Mouse (Mus musculus) left cerebral cortex, postnatal 4 days (tissue): ENCODE data around the gene Cdh4. TPM values are rescaled to one million over a fixed set of nuclear protein-coding genes. Genes with fewer than 3 reads are reported as not detected.
A peak's percentile ranks its signal among the peaks of the same experiment; 100 is the strongest.

Experiments
- DNase-seq: peaks from one replicate; pipeline ENCODE4 v3.0.0-alpha.2; 2022
- intact Hi-C: fragments of 180-260 bp; cut with DNase I; formaldehyde crosslinking; loops from one replicate; pipeline ENCODE4 v1.15.1; 2025
- total RNA-seq, 2 experiments: library from RNA; stranded (reverse); gene quantifications; 2 replicates each; pipeline ENCODE4 v1.2.3; 2021

Gene Cdh4
- total RNA-seq, 2 experiments from 2014 or later: 50.4 to 61.7 TPM

GRCm38 (mm10) chr2:179536762-179537161 is 94.5 kb downstream of the Cdh4 start:
- intact Hi-C loops: no loop called here
- DNase-seq: no peak

DNA sequence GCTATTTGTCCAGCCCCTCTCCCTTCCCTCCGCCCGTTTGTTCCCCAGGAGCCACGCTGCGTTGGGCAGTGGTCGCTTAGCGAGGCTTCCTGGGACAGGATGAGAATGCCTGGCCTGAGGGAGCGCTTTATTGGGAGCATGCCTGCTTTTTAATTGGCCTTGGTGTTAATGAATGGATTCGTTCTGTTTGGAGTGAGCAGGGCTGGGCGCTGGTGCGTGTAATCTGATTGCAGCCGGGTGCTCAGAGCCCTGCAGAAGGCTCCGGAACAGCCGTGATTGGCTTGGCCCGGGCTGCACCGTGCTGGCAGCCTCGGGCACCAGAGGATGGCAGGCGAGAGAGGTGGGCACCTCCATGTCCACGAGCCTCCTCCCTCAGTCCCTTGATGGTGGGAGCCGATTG is 95.2 kb downstream of the Cdh4 start:
- peak; percentile 95 for DNase-seq
- intact Hi-C loops: no loop called here

DNA sequence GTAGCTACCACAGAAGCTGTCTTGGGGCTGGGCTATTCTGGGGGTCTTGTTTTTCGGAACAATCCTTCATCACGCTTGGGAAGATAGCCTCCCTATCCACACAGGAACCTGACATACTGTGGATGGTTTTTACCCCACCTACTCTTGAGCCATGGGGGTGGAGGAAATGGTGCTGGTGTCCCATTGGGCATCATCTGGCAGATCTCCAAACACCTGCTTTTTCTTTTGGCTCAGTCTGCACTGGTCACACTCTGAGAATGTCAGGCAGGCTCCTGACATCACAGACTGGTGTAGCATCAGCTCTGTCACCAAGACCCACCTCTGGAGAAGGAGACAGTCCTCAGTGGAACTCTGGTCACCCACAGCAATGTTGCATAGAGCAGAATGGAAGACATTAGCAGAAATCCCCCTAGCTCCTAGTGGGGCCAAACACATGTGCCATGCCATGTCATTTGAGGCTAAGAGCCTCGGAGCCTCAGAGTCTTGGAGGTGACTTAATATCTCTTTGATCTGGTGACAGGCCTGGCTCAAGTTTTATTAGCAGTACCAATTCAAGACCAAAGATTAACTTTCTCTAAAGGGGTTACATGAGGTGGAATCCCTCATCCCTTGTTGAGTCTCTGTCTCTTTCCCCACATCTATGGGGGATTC is 95.7 kb downstream of the Cdh4 start:
- intact Hi-C loops: no loop called here
- DNase-seq: peak; percentile 46

DNA sequence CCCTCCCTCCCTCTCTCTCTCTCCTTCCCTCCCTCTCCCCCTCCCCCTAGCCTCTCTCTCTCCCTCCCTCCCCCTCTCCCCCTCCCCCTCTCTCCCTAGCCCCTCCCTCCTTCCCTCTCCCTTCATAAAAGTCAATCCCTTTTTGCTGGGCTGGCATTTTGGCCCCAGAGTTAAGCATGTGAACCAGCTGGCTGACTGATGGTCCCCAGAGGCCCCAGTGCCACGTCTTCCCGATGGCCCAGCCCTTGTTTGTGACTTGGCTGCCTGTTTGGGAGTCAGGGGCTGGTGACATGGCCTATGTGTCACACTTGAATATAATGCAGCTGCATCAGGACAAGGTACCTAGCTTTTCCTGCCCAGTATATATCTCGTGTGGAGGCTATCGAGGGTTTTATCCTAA is 96.3 kb downstream of the Cdh4 start:
- intact Hi-C loops: no loop called here
- peak; percentile 73 for DNase-seq

DNA sequence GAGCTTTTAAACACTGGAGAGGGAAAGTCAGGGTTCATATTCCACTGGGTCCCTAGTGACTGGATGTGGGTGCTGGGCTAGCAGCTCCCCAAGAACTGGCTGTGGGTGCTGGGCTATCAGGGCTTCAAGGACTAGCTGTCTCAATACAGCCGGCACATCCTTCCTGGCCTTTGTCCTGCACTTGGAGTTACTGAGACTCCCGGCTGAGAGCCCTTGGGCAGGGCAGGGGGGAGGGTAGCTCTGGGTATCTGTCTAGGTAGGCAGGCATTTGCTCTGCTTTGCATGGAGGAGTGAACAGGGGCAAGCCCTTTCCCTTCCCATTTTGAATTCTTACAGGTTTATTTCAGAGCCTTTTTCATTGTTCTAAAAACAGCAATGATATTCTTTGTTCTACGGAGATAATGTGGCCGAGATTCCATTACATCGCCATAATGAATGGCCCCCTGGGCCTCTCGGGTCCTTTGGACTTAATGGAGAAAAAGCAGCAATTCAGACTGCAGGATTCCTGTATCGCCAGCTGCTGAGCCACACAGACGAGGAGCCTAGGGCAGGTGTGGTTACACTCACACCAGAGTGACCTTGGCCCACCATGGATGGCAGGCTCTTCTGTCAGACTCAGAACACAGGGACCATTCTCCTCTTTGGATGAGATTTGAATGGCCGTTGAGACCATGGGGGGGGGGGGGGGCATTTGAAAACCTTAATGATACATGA is 97.5 kb downstream of the Cdh4 start:
- no peak for DNase-seq
- intact Hi-C loops: no loop called here

- intact Hi-C loops: no loop called here
- peak; percentile 43 for DNase-seq
These were observed 98.9 kb downstream of the Cdh4 start for GRCm38 (mm10) chr2:179541096-179541495.

DNA sequence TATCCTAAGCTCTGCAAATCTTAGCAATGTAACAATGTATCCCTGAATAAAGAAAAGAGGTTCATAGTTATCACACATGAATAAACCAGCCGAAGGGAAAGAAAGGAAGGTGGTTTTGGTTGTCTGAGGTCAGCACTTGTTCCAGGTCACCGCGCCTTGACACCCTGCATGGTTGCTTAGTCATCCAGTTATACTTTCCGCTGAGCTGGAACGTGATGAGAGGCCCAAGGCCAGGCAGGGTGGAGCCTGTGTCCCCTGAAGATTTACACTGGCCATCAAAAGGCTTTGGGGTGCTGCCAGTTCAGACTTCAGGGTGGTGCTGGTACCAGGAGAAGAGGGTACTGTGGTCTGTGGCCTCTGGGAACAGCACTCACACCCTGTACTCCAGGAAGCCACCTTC is 105.4 kb downstream of the Cdh4 start:
- intact Hi-C loops: no loop called here
- no peak for DNase-seq

- intact Hi-C loops: no loop called here
- DNase-seq: no peak
These were observed 113.7 kb downstream of the Cdh4 start for GRCm38 (mm10) chr2:179555928-179556327.

DNA sequence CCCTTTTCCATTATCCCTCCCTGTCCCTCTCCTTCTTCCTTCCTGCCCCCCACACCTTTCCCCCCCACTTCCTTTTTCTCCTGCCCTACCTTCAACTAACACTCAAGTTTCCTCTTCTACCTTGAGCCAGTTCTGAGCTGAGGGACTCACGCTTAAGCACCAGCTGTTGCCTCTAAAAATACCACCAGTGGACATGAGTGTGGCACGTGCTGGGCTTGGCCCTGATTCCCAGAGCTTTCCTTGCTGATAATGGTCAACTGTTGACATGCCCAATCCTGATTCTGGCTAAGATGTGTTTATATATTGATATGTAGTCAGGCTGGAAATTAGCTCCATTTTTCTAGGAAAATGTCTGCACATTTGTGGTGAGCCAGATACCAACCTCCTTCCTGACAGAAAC is 120.1 kb downstream of the Cdh4 start:
- intact Hi-C loops: no loop called here
- no peak for DNase-seq

DNA sequence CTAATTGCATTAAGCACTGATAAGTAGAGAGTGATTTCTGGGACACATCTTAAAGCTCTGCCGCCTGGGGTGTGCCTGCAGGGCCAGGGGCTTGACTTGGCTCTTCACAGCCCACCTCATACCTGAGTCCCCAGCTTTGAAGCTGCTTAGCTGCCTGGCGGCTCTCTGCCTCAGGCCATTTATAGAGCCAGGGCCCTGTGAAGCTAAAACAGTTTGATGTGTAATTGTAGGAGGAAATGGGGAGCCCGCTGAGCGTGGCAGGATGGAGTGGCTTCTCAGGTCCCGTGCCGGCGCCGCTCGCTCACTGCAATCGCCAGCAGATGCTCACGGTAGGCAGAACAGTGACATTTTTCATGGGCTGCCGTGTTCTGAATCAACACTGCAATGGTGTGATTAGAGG is 123.4 kb downstream of the Cdh4 start:
- no peak for DNase-seq

DNA sequence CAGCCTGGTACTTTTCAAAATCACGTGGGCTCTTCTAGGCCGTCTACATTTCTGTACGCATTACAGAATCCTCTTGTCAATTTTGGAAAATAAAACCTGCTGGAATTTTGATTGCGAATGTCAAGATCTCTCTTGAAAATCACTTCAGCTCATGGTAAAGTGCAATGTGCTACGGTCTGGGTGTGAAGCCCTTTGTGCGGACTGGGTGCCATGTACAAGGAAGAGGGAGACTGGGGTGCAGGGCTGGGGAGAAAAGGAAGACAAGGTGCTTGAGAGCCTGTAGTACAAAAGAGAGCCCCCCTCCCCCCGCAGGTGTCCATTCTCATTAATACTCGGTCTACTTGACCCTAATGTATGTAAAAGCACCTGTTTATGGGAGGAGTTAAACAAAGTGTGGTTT is 125.7 kb downstream of the Cdh4 start:
- DNase-seq: no peak
- intact Hi-C loops: no loop called here

More for the DNA sequence above, 123.4 kb downstream of the Cdh4 start:
- intact Hi-C loops: no loop called here

- no peak for DNase-seq
- intact Hi-C loops: no loop called here
These were observed 126.9 kb downstream of the Cdh4 start for GRCm38 (mm10) chr2:179569171-179569570.

- intact Hi-C loops: no loop called here
- peak; percentile 24 for DNase-seq
These were observed 129.0 kb downstream of the Cdh4 start for GRCm38 (mm10) chr2:179571175-179571769.

- intact Hi-C loops: no loop called here
These were observed 131.1 kb downstream of the Cdh4 start for GRCm38 (mm10) chr2:179573331-179573730.

GRCm38 (mm10) chr2:179573786-179574185 is 131.6 kb downstream of the Cdh4 start:
- intact Hi-C loops: no loop called here
- DNase-seq: no peak

More at GRCm38 (mm10) chr2:179573331-179573730, 131.1 kb downstream of the Cdh4 start:
- no peak for DNase-seq

DNA sequence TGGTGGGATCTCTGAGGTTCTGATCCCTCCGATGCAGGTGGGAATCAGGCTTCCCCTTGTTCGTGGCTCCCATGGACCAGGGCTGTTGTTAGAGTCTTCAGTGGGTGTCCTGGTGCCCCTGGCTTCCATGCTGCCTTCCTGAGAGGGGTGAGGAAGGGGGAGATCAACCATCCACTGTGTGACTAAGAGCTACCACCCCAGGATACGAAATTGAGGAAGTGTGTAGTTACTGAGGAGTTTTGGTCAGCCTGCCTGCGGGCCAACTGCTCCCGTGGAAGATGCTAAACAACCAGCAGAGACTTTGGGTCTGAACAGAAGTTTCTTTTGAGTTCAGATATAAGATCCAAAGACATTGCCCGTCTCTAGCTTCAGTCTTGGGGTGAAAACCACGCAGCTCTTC is 133.4 kb downstream of the Cdh4 start:
- intact Hi-C loops: no loop called here
- DNase-seq: no peak

GRCm38 (mm10) chr2:179576221-179576620 is 134.0 kb downstream of the Cdh4 start:
- DNase-seq: no peak
- intact Hi-C loops: no loop called here

DNA sequence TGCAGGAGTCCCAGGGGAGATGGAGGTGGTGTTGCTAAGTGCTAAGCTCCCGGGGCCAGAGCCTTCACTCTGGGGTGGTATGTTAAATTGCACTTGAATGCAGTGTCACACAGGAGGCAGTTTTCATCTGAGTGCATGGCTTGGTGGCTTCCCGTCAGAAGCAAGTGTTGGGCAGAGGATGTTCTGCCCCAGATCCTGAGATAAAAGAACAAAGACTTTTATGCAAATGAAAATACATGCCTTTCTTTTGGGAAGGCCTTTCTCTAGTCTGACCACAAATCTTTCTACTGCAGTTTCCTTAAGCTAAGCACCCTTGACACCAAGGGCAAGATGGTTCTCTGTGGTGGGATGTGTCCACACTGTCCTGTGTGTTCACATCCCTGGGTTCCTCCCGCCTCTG is 136.1 kb downstream of the Cdh4 start:
- DNase-seq: no peak
- intact Hi-C loops: no loop called here

GRCm38 (mm10) chr2:179578842-179579241 is 136.6 kb downstream of the Cdh4 start:
- intact Hi-C loops: no loop called here
- no peak for DNase-seq

DNA sequence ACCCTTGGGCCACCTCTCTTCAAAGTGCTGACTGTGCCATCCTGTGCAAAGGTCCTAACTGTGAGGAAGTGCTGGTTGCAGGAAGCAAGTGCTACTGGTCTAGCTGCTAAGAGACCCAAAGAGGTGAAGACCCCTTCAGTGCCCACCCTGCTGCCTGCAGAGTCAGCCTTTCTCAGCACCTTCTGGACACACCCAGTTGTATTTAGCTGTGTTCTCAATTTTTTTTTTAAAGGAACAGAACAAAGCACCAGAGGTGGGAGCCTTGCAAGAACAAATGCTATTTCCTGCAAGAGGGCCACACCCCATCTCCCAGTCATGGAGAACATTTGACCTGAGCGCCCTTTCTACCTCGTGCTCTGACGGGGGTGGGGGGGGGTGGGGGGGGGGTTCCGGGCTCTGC is 138.2 kb downstream of the Cdh4 start:
- no peak for DNase-seq
- intact Hi-C loops: no loop called here

DNA sequence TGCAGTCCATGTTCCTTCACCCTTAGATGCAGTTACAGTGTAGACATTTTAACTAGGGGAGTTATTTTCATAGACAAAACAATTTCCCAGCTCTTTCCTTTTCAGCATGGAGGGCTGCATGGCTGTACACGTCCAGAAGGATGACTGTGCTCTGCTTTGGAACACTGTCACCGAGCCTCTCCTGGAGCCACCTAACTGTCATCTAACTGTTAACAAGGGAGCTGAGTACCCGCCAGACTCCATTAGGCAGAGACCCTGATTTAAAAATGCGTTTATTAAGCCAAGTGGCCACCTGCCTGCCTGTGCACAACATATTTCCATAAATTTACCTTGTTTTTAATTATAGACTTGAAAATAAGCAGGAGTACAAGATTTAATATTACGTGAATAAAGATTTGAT is 138.8 kb downstream of the Cdh4 start:
- DNase-seq: no peak
- intact Hi-C loops: no loop called here

- no peak for DNase-seq
- intact Hi-C loops: no loop called here
These were observed 140.7 kb downstream of the Cdh4 start for GRCm38 (mm10) chr2:179582966-179583365.
